Mouse (Mus musculus): ENCODE data around the gene Pola1. TPM values are rescaled to one million over a fixed set of nuclear protein-coding genes. Genes with fewer than 3 reads are reported as not detected.

Gene Pola1
- total and polyA plus RNA-seq, 3 experiments: 29.3 to 38.0 (median 29.6) TPM

DNA sequence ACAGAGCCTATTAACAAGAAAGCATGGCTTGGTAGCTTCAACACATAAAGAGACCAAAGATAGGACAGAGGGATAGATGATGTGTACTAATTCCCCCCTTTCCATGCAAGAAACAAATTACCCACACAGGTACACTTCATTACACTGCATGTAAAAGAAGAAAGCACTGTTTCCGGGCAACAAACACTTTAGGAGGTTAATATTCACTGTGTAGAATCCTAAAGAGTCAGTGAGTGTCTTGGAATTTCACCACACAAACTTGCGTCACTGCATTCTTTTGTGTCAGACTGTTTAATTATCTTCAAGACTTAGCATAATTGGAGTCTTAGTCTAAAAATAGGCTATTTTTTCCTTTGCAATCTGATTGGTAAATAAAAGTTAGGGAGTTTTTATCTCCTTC is 92.2 kb downstream of the Pola1 start:
- dilution Hi-C loops (cut with MboI; ENCODE audit: extremely low pct_ligation_motif_present, extremely low pct_unique_long_range_greater_than_20kb, low sequenced_read_pairs) (no loop called here), in situ Hi-C loops (cut with MboI; ENCODE audit: low pct_ligation_motif_present, low pct_unique_long_range_greater_than_20kb, low sequenced_read_pairs) (no loop called here)
- H3K9ac ChIP-seq (ENCODE audit: insufficient read depth, low read depth): no peak overlapping the region
- no peak overlapping the region for H3K4me2 ChIP-seq (ENCODE audit: insufficient read depth, low read depth, poor library complexity, severe bottlenecking)
- DNase-seq (ENCODE audit: extremely low read depth): no peak
- H3K9me3 ChIP-seq (replicated peaks; ENCODE audit: low read length): no peaks in the 10 kb centered on the region
- H3K27ac ChIP-seq (ENCODE audit: insufficient read depth, low read depth): no peak overlapping the region
- no peaks in the 10 kb centered on the region for H3K27me3 ChIP-seq (replicated peaks)
- TF ChIP-seq JUND (conservative IDR thresholded peaks at IDR 0.05; ENCODE audit: low read depth, low read length): no peak
- no peak for TF ChIP-seq MAX (IDR thresholded peaks at IDR 0.05; ENCODE audit: low read length)
- TF ChIP-seq GABPA (IDR thresholded peaks at IDR 0.05; ENCODE audit: insufficient replicate concordance, low read depth, low read length): no peak
- no peak for TF ChIP-seq MAZ (IDR thresholded peaks at IDR 0.05; ENCODE audit: low read depth, low read length)
- no peak for TF ChIP-seq RCOR1 (conservative IDR thresholded peaks at IDR 0.05; ENCODE audit: low read depth, low read length)
- no peak for TF ChIP-seq CHD2 (IDR thresholded peaks at IDR 0.05; ENCODE audit: low read length)
- TF ChIP-seq ZMIZ1 (IDR thresholded peaks at IDR 0.05; ENCODE audit: low read depth, low read length): no peak
- TF ChIP-seq MYC (IDR thresholded peaks at IDR 0.05; ENCODE audit: low read depth, low read length): no peak
- TF ChIP-seq ZC3H11A (IDR thresholded peaks at IDR 0.05; ENCODE audit: low read depth, low read length): no peak
- TF ChIP-seq KAT2A (IDR thresholded peaks at IDR 0.05; ENCODE audit: insufficient replicate concordance, low read length): no peak
- no peak for TF ChIP-seq PAX5 (IDR thresholded peaks at IDR 0.05; ENCODE audit: low read length)
- no peak for TF ChIP-seq ZNF384 (IDR thresholded peaks at IDR 0.05; ENCODE audit: low read depth, low read length)
- TF ChIP-seq HCFC1 (IDR thresholded peaks at IDR 0.05; ENCODE audit: low read depth, low read length): no peak
- no peak for TF ChIP-seq SMC3 (IDR thresholded peaks at IDR 0.05; ENCODE audit: low read depth, low read length)
- TF ChIP-seq MAFK (IDR thresholded peaks at IDR 0.05; ENCODE audit: insufficient replicate concordance, low read length): no peak
- no peak for TF ChIP-seq POLR2A (IDR thresholded peaks at IDR 0.05; ENCODE audit: low read depth, low read length)
- no peaks in the 10 kb centered on the region for H3K4me1 ChIP-seq (ENCODE audit: control insufficient read depth in 1 of 2, insufficient read depth in 2 of 2)
- no peak overlapping the region for H3K4me3 ChIP-seq (replicated peaks in 1 of 3; ENCODE audit: low read depth in 2 of 3, low read length in 2 of 3, poor library complexity in 1 of 3)
- H3K79me2 ChIP-seq (replicated peaks; ENCODE audit: control insufficient read depth, extremely low read depth, insufficient read depth, poor library complexity, severe bottlenecking): no peaks in the 10 kb centered on the region
- H3K36me3 ChIP-seq (replicated peaks in 1 of 2; ENCODE audit: control insufficient read depth in 1 of 2, insufficient read depth in 1 of 2, low read length in 1 of 2): peaks cover 0 to 8% of the 10 kb centered on the region in 2 experiments

DNA sequence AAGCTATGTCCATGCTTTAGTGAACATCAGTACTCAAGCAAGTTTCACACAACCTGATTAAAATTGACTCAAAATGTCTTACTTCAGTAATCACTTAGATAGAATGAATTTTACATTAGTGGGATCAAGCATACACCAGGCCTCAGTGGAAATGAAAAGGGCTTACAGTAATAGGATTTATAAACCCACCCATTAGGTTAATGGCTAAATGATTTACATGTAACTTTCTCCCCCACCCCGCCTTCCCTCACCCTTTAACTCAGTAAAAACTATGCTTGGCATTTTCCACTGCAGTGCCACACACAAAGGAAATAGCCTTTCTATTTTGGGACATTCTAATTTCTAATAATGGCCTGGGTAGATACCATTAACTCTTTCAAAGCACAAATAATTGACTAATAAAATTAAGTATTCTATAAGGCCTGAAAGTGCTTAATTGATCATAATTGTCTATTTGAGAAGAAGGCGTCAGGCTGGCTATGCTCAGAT is 129.0 kb downstream of the Pola1 start:
- Histone ChIP-seq H3K4me3 (replicated peaks in 1 of 3; ENCODE audit: low read depth in 2 of 3, low read length in 2 of 3, poor library complexity in 1 of 3) (no peak overlapping the region), H3K9me3 (replicated peaks; ENCODE audit: low read length) (no peaks in the 10 kb centered on the region), H3K9ac (ENCODE audit: insufficient read depth, low read depth) (no peak overlapping the region), H3K27me3 (replicated peaks) (no peaks in the 10 kb centered on the region), H3K27ac (ENCODE audit: insufficient read depth, low read depth) (no peak overlapping the region), H3K36me3 (replicated peaks in 1 of 2; ENCODE audit: control insufficient read depth in 1 of 2, insufficient read depth in 1 of 2, low read length in 1 of 2) (no peaks in the 10 kb centered on the region), H3K4me1 (ENCODE audit: control insufficient read depth in 1 of 2, insufficient read depth in 2 of 2) (peaks cover 0 to 4% of the 10 kb centered on the region in 2 experiments; a peak in 1 of 4 replicates), H3K4me2 (ENCODE audit: insufficient read depth, low read depth, poor library complexity, severe bottlenecking) (no peak overlapping the region), H3K79me2 (replicated peaks; ENCODE audit: control insufficient read depth, extremely low read depth, insufficient read depth, poor library complexity, severe bottlenecking) (no peaks in the 10 kb centered on the region)
- in situ Hi-C loops (cut with MboI; ENCODE audit: low pct_ligation_motif_present, low pct_unique_long_range_greater_than_20kb, low sequenced_read_pairs) (no loop called here), dilution Hi-C loops (cut with MboI; ENCODE audit: extremely low pct_ligation_motif_present, extremely low pct_unique_long_range_greater_than_20kb, low sequenced_read_pairs) (no loop called here)
- no peak for DNase-seq (ENCODE audit: extremely low read depth)
- TF ChIP-seq PAX5 (IDR thresholded peaks at IDR 0.05; ENCODE audit: low read length): no peak
- no peak for TF ChIP-seq JUN (IDR thresholded peaks at IDR 0.05; ENCODE audit: insufficient read depth, low read depth, low read length)
- no peak for TF ChIP-seq ETS1 (conservative IDR thresholded peaks at IDR 0.05; ENCODE audit: low read depth, low read length)
- TF ChIP-seq NELFE (IDR thresholded peaks at IDR 0.05; ENCODE audit: low read depth, low read length): no peak
- no peak for TF ChIP-seq TCF12 (IDR thresholded peaks at IDR 0.05; ENCODE audit: low read depth, low read length)
